Mouse (Mus musculus) right cerebral cortex, adult 2 months (tissue): ENCODE measurements around the gene Vmn1r131.
"Not testable (repeated sequence)": the region's sequence is repeated elsewhere in the genome, so short reads cannot be mapped to it uniquely, and the experiment has no call there.

Experiments used
- DNase-seq, 2 experiments: peaks; one replicate each; pipeline ENCODE4 v3.0.0; 2021 to 2022; ENCODE audit warnings: low spot score in 2 of 2

Vmn1r131 gene

GRCm38 (mm10) chr7:21545990-21546389 lies at the start of gene Vmn1r131:
TSS of gene Vmn1r131 (minus strand) at chr7:21546090.
- DNase-seq: not testable (repeated sequence)

- not testable (repeated sequence) for DNase-seq
Observed at GRCm38 (mm10) chr7:21511480-21511879, 34.4 kb downstream of the Vmn1r131 start, which contains the start of gene Vmn1r130. TSS of gene Vmn1r130 (plus strand) at chr7:21511780.
